Mouse (Mus musculus) intestine, postnatal 0 days (tissue): ENCODE results near the gene Celf2. TPM values are rescaled to one million over a fixed set of nuclear protein-coding genes. Genes with fewer than 3 reads are reported as not detected.

ENCODE experiments used
- ATAC-seq: fragments of 200-750 bp; cut with Nextera tagmentation; 2 replicates; pipeline ENCODE4 v1.8.0; 2017; ENCODE audit warnings: mild to moderate bottlenecking, moderate TSS enrichment, moderate library complexity
- H3K27ac ChIP-seq: fragments of 300-500 bp; sonication (generic); 2 replicates; pipeline ENCODE4 v1.5.1; 2014; ENCODE audit warnings: mild to moderate bottlenecking, low read depth, low read length, moderate library complexity
- H3K27me3 ChIP-seq: fragments of 300-500 bp; sonication (generic); replicated peaks from 2 replicates; pipeline ENCODE4 v1.6.1; 2014; ENCODE audit warnings: low read length, mixed read lengths; ENCODE audit not compliant: control insufficient read depth, insufficient read depth
- H3K36me3 ChIP-seq: fragments of 300-500 bp; sonication (generic); 2 replicates; pipeline ENCODE4 v1.6.1; 2014; ENCODE audit warnings: mild to moderate bottlenecking, moderate library complexity; ENCODE audit not compliant: control insufficient read depth, insufficient read depth
- H3K4me1 ChIP-seq: fragments of 300-500 bp; sonication (generic); replicated peaks from 2 replicates; pipeline ENCODE4 v1.6.1; 2014; ENCODE audit warnings: antibody characterized with exemption, low read length, mixed read lengths; ENCODE audit not compliant: control insufficient read depth, insufficient read depth
- H3K4me2 ChIP-seq: fragments of 300-500 bp; sonication (generic); replicated peaks from 2 replicates; pipeline ENCODE4 v1.6.1; 2014; ENCODE audit warnings: low read depth, mild to moderate bottlenecking, moderate library complexity
- H3K4me3 ChIP-seq: fragments of 300-500 bp; sonication (generic); 2 replicates; pipeline ENCODE4 v1.5.1; 2014; ENCODE audit warnings: low read depth, low read length
- H3K9ac ChIP-seq: fragments of 300-500 bp; sonication (generic); 2 replicates; pipeline ENCODE4 v1.6.1; 2014; ENCODE audit warnings: mild to moderate bottlenecking, low read depth, low read length
- H3K9me3 ChIP-seq: fragments of 300-500 bp; sonication (generic); 2 replicates; pipeline ENCODE4 v1.6.1; 2016; ENCODE audit warnings: mixed run types; ENCODE audit not compliant: control insufficient read depth
- CTCF ChIP-seq: sonication (generic); IDR thresholded peaks from 2 replicates; pipeline ENCODE4 v1.5.1; 2016; ENCODE audit warnings: low read depth, mild to moderate bottlenecking, control low read depth, antibody characterized with exemption, moderate library complexity
- WGBS: fragments of 180-500 bp; shearing (Covaris S2); extraction: QIAGEN DNeasy Blood & Tissue Kit; methylation state at CpG from one replicate; pipeline ENCODE4 v1.1.7; 2014; 5-methylcytosine and 5-hydroxymethylcytosine counted together
- polyA plus RNA-seq: library from polyadenylated mRNA; unstranded; fragments of >200 nt; fragmentation: Nextera tagmentation; extraction: Ambion mirVana; gene quantifications from 2 replicates; pipeline ENCODE4 v1.2.1, GENCODE M21; 2015

Celf2 gene
- polyA plus RNA-seq, 1 experiment from 2014 or later: 16.8 TPM

GRCm38 (mm10) chr2:7051090-7051489, 458.3 kb downstream of the Celf2 start:
- Histone ChIP-seq H3K4me3 (no peak overlapping the region), H3K4me1 (no peaks in the 10 kb centered on the region), H3K9me3 (no peaks in the 10 kb centered on the region), H3K9ac (no peak overlapping the region), H3K4me2 (no peak overlapping the region), H3K27me3 (no peaks in the 10 kb centered on the region), H3K27ac (no peak overlapping the region), H3K36me3 (no peaks in the 10 kb centered on the region)
- WGBS: 89% methylated on average over 5 of the region's 5 CpGs
- TF ChIP-seq CTCF: no peak
- ATAC-seq: no peak

- Histone ChIP-seq H3K4me3 (no peak overlapping the region), H3K4me2 (no peak overlapping the region), H3K27me3 (no peaks in the 10 kb centered on the region), H3K36me3 (no peaks in the 10 kb centered on the region), H3K9me3 (no peaks in the 10 kb centered on the region), H3K27ac (no peak overlapping the region), H3K4me1 (no peaks in the 10 kb centered on the region), H3K9ac (no peak overlapping the region)
- no peak for TF ChIP-seq CTCF
- ATAC-seq: no peak
- 30% methylated on average over 1 of the region's 1 CpGs for WGBS
Observed at GRCm38 (mm10) chr2:7046155-7046554, 463.2 kb downstream of the Celf2 start.

DNA sequence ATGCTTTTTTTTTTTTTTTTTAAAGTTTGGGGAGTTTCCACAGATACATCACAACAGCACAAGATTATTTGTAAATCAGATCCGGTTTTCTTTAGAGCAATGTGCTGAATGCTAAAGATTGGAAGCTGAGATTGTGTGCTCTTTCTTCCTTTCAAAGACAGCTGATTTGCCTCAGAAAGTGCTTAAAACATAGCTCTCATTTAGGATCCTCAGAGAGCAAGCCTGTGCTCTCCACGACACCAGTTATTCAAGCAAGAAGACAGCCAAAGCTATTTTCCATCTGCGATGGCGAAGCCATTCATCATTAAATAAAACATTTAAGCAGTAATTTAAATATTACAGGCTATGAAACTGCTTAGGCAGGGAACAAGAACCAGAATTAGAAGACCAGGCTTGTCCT, 463.8 kb downstream of the Celf2 start:
- ATAC-seq: no peak
- H3K9me3 ChIP-seq: no peaks in the 10 kb centered on the region
- H3K27ac ChIP-seq: no peak overlapping the region
- H3K27me3 ChIP-seq: no peaks in the 10 kb centered on the region
- TF ChIP-seq CTCF: no peak
- H3K4me2 ChIP-seq: no peak overlapping the region
- 68% methylated on average over 4 of the region's 4 CpGs for WGBS
- H3K36me3 ChIP-seq: no peaks in the 10 kb centered on the region
- no peaks in the 10 kb centered on the region for H3K4me1 ChIP-seq
- no peak overlapping the region for H3K9ac ChIP-seq
- no peak overlapping the region for H3K4me3 ChIP-seq

DNA sequence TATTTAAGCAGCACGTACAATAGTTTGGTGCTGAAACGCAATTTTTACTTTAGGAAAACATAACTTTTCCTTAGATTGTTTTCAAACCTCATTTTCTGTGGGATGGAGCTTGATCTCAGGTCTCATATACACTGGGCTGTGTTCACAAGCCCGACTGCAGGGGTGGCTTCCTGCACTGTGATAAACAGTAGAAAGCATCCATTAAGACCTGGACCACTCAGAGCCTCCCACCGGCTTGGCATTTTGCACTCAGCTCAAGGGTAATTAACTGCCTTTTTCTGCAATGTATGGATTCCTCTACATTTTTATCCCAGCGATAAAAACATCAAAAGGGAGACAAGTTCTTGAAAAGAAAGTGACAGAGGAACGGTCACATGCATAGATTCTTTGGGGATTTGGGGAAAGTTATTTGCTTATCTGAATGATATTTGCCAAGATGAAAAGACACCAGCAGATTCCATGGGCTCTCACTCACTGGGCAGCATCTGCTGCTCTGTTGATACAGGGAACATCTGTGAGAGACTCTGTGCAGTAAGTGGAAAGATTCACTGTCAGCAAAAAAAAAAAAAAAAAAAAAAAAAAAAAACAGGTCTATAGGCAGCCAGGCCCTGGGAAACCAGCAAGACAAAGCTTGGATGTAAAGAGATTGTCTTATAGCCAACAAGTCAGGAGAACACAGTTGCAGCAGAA, 465.4 kb downstream of the Celf2 start:
- H3K4me3 ChIP-seq: no peak overlapping the region
- no peaks in the 10 kb centered on the region for H3K4me1 ChIP-seq
- TF ChIP-seq CTCF: no peak
- H3K9me3 ChIP-seq: no peaks in the 10 kb centered on the region
- no peak for ATAC-seq
- H3K27ac ChIP-seq: no peak overlapping the region
- 56% methylated on average over 6 of the region's 6 CpGs for WGBS
- no peak overlapping the region for H3K4me2 ChIP-seq
- H3K27me3 ChIP-seq: no peaks in the 10 kb centered on the region
- no peak overlapping the region for H3K9ac ChIP-seq
- H3K36me3 ChIP-seq: no peaks in the 10 kb centered on the region

DNA sequence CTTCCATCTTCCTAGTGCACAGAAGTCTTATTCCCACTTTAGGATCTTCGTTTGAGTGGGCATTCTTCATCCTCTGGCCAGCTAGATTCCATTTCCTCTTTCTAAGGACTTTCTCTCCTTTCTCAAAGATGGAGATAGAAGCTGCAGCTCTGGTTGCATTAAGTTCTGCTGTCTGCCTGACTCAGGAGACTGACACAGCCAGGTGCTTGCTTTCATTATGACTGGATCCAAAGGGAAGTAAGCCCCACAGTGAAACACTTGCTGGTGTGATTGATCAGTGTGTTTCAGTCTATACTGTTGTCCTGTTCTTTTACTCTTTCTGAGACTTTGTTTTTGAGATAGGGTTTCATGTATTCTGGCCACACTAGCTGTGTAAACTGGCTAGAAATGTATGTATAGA, 468.4 kb downstream of the Celf2 start:
- no peak for TF ChIP-seq CTCF
- no peak overlapping the region for H3K27ac ChIP-seq
- no peak overlapping the region for H3K4me2 ChIP-seq
- no peaks in the 10 kb centered on the region for H3K4me1 ChIP-seq
- 62% methylated on average over 1 of the region's 1 CpGs for WGBS
- H3K27me3 ChIP-seq: no peaks in the 10 kb centered on the region
- H3K9me3 ChIP-seq: no peaks in the 10 kb centered on the region
- no peak overlapping the region for H3K9ac ChIP-seq
- no peak for ATAC-seq
- no peak overlapping the region for H3K4me3 ChIP-seq
- no peaks in the 10 kb centered on the region for H3K36me3 ChIP-seq

- Histone ChIP-seq H3K4me1 (no peaks in the 10 kb centered on the region), H3K27me3 (no peaks in the 10 kb centered on the region), H3K36me3 (no peaks in the 10 kb centered on the region), H3K27ac (no peak overlapping the region), H3K4me2 (no peak overlapping the region), H3K9me3 (no peaks in the 10 kb centered on the region), H3K9ac (no peak overlapping the region), H3K4me3 (no peak overlapping the region)
- no peak for ATAC-seq
- WGBS: 93% methylated on average over 4 of the region's 4 CpGs
- TF ChIP-seq CTCF: no peak
Observed at GRCm38 (mm10) chr2:7038991-7039390, 470.4 kb downstream of the Celf2 start.

GRCm38 (mm10) chr2:7031389-7031788, 478.0 kb downstream of the Celf2 start:
- Histone ChIP-seq H3K27ac (no peak overlapping the region), H3K36me3 (no peaks in the 10 kb centered on the region), H3K4me1 (no peaks in the 10 kb centered on the region), H3K27me3 (no peaks in the 10 kb centered on the region), H3K4me3 (no peak overlapping the region), H3K9me3 (no peaks in the 10 kb centered on the region), H3K9ac (no peak overlapping the region), H3K4me2 (no peak overlapping the region)
- TF ChIP-seq CTCF: no peak
- no peak for ATAC-seq
- 89% methylated on average over 1 of the region's 1 CpGs for WGBS
